Mouse (Mus musculus): ENCODE measurements at regions not wholly inside any gene's neighbourhood (a gene's known extent, or its start where the extent isn't known, plus 50 kb on each side); places are given as distances from the start of the nearest gene placed in this dataset.
A peak's percentile ranks its signal among the peaks of the same experiment; 100 is the strongest.

DNA sequence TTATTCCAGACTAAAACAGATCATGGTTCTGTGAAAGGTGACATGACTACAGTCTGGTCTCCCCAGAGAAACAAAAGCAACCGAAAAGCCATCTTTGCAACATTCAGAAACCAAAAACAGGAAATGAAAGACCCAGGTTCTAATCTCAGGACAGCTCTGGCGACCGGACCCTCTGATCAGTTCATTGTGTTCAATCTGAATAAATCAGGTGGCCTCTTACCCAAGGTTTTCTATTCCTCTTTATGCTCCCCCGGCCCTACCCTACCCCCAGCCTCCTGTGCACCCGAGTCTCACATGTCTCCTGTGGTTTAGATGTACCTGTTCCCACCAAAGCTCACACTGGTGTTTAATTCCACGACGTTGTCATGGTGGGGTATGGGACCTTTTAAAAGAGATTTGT, 238.6 kb upstream of the Jmjd1c start:
- no peak for DNase-seq (ENCODE audit: low read depth, low spot score)

GRCm38 (mm10) chr10:66861421-66861820, 234.5 kb upstream of the Jmjd1c start:
- DNase-seq (ENCODE audit: low read depth, low spot score) = no peak

- DNase-seq (ENCODE audit: low read depth, low spot score) = no peak
Measured at GRCm38 (mm10) chr10:66864161-66864862, 231.6 kb upstream of the Jmjd1c start.

- no peak for DNase-seq (ENCODE audit: low read depth, low spot score)
Measured at GRCm38 (mm10) chr10:66865010-66865582, 230.8 kb upstream of the Jmjd1c start.

GRCm38 (mm10) chr10:66871133-66871664, 224.7 kb upstream of the Jmjd1c start:
- no peak for DNase-seq (ENCODE audit: low read depth, low spot score)

GRCm38 (mm10) chr10:66871673-66872072, 224.3 kb upstream of the Jmjd1c start:
- no peak for DNase-seq (ENCODE audit: low read depth, low spot score)

DNA sequence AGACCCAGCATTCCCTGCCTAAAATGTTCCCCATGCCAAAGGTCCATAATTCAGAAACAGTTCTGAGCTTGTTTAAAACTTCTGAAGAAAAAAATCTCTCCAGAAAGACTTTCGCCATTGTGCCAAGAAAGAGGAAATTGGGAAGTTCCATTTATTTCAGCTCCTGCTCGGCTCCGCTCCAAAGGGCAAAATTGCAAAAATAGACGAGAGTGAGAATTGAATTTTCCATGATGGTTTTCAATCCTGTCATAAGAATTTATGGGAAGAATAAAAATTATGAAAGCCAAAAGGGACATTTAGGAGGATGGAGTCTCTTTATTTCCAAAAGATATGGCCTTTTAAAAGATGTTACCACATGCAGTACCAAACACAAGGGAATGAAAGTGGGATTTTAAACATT, 222.5 kb upstream of the Jmjd1c start:
- DNase-seq (ENCODE audit: low read depth, low spot score) = no peak

DNA sequence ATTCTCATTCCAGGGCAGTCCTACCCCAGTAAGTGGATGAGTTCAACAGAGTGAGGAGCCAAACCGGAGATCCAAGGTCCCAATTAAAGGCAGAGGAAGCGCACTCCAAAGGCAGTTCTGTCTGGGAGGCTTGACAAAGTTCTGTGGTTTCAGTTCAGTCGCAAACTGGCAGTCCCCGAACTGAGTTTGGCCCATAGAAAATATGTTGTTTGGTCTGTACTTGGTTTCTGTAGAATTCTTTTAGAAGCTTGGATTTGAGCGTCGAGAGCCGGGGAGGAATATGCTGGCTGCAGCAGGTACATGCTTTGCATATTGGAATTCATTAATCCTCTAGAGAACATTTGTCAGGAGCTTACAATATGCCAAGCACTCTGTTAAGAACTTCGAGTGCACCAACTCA, 216.9 kb upstream of the Jmjd1c start:
- no peak for DNase-seq (ENCODE audit: low read depth, low spot score)

DNA sequence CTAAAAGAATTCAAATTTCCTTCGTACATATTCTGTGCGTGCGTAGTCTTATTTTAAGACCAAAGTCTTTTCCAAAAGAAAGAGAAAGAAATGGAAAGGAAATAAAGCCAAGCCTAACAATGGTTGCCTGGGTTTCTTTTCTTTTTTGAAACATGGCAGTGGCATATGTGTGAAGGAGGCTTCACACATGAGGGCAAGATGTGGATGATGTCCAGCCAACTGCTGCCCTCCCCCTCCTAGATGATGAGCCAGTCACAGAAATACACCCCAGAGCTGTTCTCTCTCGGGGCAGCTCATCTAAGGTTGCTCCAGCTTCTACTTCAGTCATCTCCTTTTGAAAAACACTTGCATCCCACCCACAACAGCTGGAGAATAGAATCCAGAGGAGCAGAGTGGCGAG, 213.1 kb upstream of the Jmjd1c start:
- no peak for DNase-seq (ENCODE audit: low read depth, low spot score)

DNA sequence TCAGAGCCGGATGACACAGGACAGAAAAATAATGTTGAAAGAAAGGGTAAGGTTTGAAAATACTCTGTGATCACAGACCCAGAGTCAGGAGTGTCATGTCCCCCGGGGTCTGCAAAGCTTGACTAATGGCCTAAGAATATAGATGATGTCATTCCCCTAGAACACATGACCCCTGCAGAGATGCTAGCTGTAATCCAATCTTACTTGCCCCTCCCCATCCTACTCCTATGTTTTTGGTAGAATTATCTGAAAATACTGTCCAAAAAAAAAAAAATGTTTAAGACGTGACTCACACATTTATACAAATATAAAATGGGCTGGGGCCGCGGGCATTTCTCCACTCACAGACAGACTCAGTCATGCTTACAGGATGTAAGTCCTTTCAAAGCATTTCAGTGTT, 210.3 kb upstream of the Jmjd1c start:
- DNase-seq (ENCODE audit: low read depth, low spot score) = no peak

- no peak for DNase-seq (ENCODE audit: low read depth, low spot score)
Measured at GRCm38 (mm10) chr10:66889786-66890555, 206.0 kb upstream of the Jmjd1c start.

DNA sequence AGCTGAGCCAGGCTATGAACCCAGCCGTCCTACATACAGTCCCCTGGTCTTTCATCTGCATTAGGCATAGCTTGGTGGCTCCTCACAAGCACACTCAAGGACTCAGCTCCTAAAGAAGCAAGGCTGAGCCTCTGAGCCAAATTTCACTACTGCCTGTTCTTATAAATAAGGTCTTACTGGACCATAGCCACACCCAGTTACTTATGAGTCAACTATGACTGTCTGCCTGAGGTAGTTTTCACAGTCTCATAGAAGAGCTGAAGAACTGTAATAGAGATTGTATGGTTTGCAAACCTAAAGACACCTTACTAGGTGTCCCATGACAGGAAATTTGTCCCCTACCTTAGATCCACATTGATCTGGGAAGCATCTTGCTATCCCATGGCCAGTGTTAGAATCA, 204.1 kb upstream of the Jmjd1c start:
- no peak for DNase-seq (ENCODE audit: low read depth, low spot score)

DNA sequence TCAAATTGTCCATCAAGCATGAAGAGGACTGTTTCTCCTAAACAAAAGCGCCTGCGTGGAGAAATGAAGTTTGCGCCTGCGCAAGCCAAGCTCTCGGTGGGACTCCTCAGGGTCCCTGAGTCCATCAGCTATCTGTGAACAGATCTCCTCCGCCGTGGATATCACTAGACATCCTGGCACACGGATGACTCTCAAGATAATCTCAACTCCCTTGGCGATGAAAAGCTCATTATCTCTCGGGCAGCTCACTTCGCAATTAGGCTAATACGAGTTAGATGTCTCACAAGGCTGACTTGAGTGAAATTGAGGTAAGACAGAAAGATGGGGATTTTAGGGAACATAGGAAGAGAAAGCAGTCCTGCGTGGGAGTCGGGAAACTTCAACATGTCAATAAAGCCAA, 202.1 kb upstream of the Jmjd1c start:
- no peak for DNase-seq (ENCODE audit: low read depth, low spot score)

GRCm38 (mm10) chr10:66896698-66897622, 199.0 kb upstream of the Jmjd1c start:
- DNase-seq (ENCODE audit: low read depth, low spot score) = no peak

GRCm38 (mm10) chr10:66899724-66900123, 196.2 kb upstream of the Jmjd1c start:
- no peak for DNase-seq (ENCODE audit: low read depth, low spot score)

DNA sequence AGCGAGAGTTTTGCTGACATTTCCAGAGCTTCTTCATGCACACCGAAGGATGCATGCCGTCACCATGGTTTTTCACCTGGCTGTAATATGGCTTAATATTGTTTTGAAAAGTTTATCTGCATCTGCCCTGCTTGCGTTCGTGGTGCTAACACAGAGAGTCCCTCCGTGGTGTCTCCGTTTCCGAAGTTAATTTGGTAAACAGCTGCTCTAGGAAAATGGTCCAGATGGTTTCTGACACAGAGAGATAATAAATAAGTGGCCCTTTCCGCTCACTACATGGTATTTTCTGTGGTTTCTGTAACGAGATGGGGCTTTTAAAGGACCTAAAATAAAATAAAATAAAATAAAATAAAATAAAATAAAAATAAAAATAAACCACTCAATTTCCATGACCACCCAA, 195.1 kb upstream of the Jmjd1c start:
- DNase-seq (ENCODE audit: low read depth, low spot score) = no peak

GRCm38 (mm10) chr10:66901873-66902272, 194.1 kb upstream of the Jmjd1c start:
- DNase-seq (ENCODE audit: low read depth, low spot score) = no peak

GRCm38 (mm10) chr10:66904552-66905367, 191.2 kb upstream of the Jmjd1c start:
- no peak for DNase-seq (ENCODE audit: low read depth, low spot score)

DNA sequence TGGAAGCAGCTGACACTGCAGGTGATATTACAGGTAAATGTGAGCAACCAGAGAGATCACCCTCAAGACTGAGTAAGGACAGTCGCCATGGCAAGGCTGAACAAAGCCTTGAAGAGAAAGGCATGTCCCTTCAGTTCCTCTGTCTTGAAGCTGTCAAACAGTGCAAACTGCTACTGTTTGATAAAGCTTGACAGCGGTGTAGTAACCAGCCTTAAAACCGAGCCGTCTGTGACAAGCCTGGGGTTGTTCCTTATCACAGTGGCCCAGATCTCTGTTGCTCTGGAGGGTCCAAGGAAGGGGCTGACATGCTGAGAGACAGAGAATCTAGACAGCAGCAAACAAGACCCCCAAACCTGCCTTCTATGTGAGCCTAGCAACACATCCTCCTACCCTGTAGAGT, 188.1 kb upstream of the Jmjd1c start:
- DNase-seq (ENCODE audit: low read depth, low spot score) = no peak

GRCm38 (mm10) chr10:66909204-66909889, 186.6 kb upstream of the Jmjd1c start:
- peak; percentile 51 for DNase-seq (ENCODE audit: low read depth, low spot score)

Data from retina, adult 2 months (tissue).